Mouse (Mus musculus) left cerebral cortex, postnatal 36 days (tissue): ENCODE results near the gene Cad. TPM values are rescaled to one million over a fixed set of nuclear protein-coding genes. Genes with fewer than 3 reads are reported as not detected.
"Not testable (repeated sequence)": the region's sequence is repeated elsewhere in the genome, so short reads cannot be mapped to it uniquely, and the experiment has no call there.

Experiments
- DNase-seq, 2 experiments: peaks; one replicate each; pipeline ENCODE4 v3.0.0; 2021 to 2022; ENCODE audit warnings: low spot score in 2 of 2, mixed read lengths in 1 of 2
- intact Hi-C: fragments of 180-260 bp; cut with DNase I; formaldehyde crosslinking; loops from one replicate; pipeline ENCODE4 v1.15.1; 2025
- total RNA-seq, 2 experiments: library from RNA; stranded (reverse); gene quantifications; 2 replicates each; pipeline ENCODE4 v1.2.3; 2021

Gene Cad
- 10 to 100 TPM; 18.1 to 21.8 TPM for total RNA-seq

DNA sequence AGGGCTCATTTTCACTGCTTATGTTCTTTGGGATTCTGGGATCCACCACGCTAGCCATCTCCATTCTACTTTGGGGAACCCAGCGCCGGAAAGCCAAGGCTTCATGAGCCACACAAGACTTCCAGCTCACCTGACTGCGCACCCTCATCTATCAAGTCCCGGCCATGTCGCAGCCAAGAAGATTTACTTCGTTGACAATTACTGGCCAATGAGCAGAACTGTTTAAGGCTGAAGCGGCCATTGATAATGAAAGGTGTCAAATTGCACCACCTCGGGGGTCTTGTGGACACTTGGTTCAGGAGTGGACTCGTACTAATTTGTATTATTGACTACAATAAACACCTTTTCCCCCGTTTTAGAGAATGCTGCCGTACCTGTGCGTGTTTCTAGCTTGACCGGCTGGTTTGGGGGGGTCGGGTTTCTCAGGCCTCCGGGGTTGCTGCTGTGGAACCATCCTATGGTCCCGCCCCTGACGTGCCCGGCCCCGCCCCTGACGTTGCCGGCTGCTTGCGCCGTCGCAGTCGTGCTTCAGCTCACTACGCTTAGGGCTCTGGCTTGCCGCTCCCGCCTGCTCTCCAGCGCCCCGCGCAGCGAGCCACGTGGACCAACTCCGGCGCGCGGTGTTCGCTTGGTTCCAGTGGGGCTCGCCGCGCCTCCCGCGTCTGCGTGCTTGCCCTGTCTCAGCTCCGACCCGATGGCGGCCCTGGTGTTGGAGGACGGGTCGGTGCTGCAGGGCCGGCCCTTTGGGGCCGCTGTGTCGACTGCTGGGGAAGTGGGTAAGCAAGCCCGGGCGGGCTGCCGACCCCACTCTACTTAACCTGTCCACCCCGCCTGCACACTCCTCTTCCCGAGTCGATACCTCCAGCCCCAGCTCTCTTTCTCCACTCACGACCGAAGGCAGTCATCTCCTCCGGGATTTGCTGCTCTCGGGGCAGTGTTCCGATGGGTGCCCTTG lies at the start of gene Cad:
Gene Cad (plus strand): TSS at position 520 of the 955 bp plus-strand sequence.
- intact Hi-C loops, result no loop called here
- peak; percentile 94 to 96 for DNase-seq

DNA sequence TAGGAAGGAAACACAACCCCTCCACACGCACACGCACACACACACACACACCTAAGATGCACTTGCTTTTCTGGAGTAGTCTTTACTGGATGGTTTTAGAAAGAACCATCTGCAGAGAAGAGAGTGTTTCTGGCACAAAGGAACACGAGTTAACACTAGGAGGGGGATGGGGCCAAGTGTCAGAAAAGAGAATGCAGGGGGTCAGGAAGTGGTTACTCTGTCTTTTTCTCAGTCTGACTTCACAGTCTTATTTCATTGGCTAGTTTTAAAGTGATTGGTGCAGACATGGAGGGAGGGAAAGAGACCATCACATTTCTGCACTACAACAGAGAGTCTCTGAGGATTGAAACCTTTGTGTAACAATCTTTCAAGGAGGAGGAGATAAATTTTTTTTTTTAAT lies 41.8 kb upstream of the Cad start:
- intact Hi-C loops, result no loop called here

GRCm38 (mm10) chr5:31015913-31016312 lies 38.7 kb upstream of the Cad start:
- intact Hi-C loops, result no loop called here
- DNase-seq, result no peak

More for the DNA sequence above, 41.8 kb upstream of the Cad start:
- no peak for DNase-seq

GRCm38 (mm10) chr5:31021790-31022189 lies 32.8 kb upstream of the Cad start:
- intact Hi-C loops, result not testable (repeated sequence)

GRCm38 (mm10) chr5:31022690-31023089 lies 31.9 kb upstream of the Cad start:
- no peak for DNase-seq
- intact Hi-C loops, result no loop called here

More at GRCm38 (mm10) chr5:31021790-31022189, 32.8 kb upstream of the Cad start:
- not testable (repeated sequence) for DNase-seq

DNA sequence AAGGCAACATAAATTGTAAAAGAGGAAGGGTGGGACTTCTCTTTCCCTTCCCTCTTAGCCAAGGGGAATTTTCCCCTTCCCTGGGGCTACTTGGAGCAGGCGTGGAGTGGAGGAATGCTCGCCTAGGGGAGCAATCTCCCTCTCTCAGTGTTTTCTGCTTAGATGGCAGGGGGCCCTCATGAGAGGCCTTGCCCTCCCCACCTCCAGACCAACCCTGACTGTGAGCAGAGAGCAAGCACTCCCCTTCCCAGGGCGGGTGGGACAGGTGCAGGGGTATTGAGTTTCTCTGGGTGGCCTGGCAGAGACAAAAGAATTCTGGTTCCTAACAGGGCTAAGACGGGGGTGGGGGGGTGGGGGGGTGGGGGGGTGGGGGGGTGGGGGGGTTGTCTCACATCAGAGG lies 31.3 kb upstream of the Cad start:
- no peak for DNase-seq
- intact Hi-C loops, result no loop called here

- intact Hi-C loops, result no loop called here
- no peak for DNase-seq
Observed at GRCm38 (mm10) chr5:31024641-31025040, 29.9 kb upstream of the Cad start.

GRCm38 (mm10) chr5:31030926-31031325 lies 23.7 kb upstream of the Cad start:
- intact Hi-C loops, result no loop called here
- no peak for DNase-seq

GRCm38 (mm10) chr5:31031508-31031907 lies 23.1 kb upstream of the Cad start:
- DNase-seq, result no peak
- intact Hi-C loops, result no loop called here

DNA sequence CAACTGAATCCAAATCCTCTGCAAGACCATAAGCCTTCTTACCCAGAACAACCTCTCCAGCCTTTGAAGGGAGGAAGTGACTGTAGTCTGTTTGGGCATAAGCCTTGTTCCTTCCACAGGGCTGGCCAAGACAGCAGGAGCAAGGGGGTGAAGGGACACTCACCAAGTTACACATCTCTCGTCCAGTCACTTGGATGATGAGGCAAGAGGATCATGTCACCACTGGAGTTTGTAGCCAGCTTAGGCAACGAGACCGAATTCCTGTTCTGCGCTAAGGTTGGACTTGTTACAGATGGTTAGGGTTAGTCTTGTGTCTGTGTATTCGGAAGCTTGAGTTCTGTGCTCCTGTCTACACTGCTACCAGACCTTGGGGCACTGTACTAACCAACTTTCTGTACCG lies 19.9 kb upstream of the Cad start:
- intact Hi-C loops, result no loop called here
- no peak for DNase-seq

- DNase-seq, intact Hi-C loops: not testable (repeated sequence)
Observed at GRCm38 (mm10) chr5:31036556-31036955, 18.0 kb upstream of the Cad start.

DNA sequence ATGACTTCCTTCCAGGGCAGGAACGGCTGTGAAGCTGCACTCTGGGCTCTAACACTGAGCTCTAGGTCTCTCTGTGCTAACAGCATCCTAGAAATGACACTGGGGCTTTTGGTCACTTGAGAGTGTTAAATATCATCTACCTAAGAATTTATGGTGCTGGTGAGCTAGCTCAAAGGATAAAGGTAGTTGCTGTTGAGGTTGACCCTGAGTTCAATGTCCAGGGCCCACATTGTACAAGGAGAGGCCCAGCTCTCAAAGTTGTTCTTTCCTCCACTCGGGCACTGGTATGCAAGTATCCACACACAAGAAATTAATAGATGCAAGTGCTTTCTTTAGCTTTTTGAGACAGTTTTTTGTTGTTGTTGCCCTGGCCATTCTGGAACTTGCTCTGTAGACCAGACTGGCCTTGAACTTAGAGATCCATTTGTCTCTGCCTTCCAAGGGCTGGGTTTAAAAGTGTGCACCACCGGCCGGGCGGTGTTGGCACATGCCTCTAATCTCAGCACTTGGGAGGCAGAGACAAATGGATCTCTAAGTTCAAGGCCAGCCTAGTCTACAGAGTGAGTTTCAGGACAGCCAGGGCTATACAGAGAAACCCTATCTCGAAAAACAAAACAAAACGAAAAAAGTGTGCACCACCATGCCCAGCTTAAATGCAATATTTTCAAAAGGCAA lies 16.3 kb upstream of the Cad start:
- DNase-seq, result no peak
- intact Hi-C loops, result no loop called here

GRCm38 (mm10) chr5:31046416-31046815 lies 8.2 kb upstream of the Cad start:
- intact Hi-C loops, result loop anchor here (5.0 kb wide), 1 partner anchor 84 kb away; the partner anchor contains the start of gene Preb
- no peak for DNase-seq

- intact Hi-C loops, result loop anchor here (5.0 kb wide), 1 partner anchor 85 kb away; the partner anchor contains the start of gene Preb
- DNase-seq, result no peak
Observed at GRCm38 (mm10) chr5:31047074-31047473, 7.5 kb upstream of the Cad start.

DNA sequence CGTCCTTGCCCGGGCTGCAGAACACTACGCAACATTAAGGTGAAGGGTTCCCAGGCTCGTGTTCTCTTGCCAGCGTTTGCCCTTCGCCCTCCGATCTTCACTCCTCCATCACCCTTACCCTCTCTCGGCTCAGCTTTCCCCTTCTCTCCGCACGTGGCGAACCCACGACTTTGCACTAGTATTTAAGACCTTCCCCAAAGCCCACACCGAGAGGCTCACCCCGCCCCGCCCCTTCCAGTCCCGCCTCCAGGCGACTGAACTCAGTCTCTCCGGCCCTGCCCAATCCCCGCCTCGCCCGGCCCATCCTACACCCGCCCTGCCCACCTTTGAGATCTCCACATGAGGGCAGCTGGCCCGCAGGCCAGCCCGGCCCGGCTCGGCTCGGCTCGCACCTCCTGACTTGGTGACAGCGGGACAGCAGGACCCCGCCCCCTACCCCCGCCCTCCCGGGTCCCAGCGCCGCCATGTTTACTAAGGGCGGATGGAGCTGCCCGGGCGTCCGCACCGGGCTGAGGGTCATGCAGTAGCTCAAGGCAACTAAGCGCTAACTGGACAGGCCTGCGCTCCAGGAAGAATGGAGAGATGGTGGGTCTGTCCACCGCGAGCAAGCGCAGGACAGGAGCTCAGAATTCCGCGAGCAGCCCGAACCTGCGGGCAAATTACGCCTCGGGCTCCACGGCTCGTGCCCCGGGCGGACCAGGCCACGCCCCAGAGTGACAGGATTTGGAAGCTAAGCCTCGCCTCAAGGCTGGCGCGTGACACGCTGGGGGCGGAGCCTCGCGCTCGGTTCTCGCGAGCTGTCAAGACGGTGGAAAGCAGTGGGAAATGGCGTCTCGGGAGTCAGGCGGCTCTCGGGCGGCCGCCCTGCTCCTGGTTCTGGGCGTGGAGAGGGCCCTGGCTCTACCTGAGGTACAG lies 6.5 kb upstream of the Cad start, which contains the start of gene Atraid:
Gene Atraid (plus strand): TSS at position 465 of the 915 bp plus-strand sequence.
- intact Hi-C loops, result loop anchor here (5.0 kb wide), 1 partner anchor 86 kb away; the partner anchor contains the start of gene Preb
- peak; percentile 98 to 99 for DNase-seq

DNA sequence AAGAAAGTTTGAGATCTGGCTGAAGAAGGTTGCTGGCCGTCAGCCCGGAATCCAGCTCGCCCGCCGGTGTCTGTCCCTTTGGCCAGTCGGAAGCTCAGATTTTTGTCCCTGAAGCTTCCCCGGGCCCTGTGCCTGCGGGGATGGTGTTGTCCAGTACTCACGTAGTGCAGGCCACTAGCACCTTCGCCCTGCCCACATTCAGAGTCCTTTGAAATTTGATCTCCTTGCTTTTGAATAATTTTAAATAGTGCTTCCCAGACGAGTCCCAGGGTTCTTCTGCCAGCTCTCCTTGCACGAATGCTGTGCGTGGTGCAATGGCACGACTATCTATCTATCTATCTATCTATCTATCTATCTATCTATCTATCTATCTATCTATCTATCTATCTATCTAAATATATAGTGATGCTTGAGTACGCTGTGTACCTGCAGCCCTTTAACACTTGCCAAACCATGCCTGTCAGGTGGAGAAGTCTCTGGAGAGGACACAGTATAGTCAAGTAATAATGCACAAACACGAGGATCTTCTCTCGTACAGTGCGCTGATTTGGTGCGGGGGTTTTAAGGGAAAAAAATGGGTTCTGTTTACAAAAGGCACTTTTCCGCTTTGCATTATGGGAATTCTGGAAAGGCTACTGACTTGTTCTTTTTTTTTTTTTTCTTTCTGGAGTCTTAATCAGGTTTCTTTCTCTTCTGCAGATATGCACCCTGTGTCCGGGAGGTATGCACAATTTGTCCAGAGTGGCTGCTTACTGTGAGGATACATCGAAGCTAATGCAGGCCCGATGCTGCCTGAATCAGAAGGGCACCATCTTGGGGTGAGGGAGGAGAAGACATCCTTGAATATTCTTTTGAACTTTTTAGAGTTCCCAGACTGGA lies 5.6 kb upstream of the Cad start, which contains the start of gene Slc5a6:
Gene Slc5a6 (minus strand): TSS at position 162 of the 879 bp plus-strand sequence.
- peak; percentile 27 to 28 for DNase-seq
- intact Hi-C loops, result loop anchor here (5.0 kb wide), 1 partner anchor 87 kb away; the partner anchor contains the start of gene Preb

DNA sequence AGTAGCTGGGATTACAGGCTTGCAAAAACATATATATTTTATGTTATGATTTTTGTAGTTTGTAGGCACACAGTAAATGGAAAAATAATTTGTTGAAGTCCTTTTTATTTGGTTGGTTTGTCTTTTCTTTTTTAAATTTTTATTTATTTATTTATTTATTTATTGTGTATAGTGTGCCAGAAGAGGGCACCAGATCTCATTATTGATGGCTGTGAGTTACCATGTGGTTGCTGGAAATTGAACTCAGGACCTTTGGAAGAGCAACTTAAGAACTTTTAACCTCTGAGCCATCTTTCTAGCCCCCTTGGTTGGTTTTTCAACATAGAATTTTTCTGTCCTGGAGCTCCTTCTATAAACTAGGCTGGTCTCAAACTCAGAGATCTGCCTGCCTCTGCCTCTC lies 4.2 kb upstream of the Cad start:
- intact Hi-C loops, result no loop called here

GRCm38 (mm10) chr5:31053728-31054127 lies 852 bp upstream of the Cad start:
- intact Hi-C loops, result not testable (repeated sequence)

More for the DNA sequence above, 4.2 kb upstream of the Cad start:
- no peak for DNase-seq

More at GRCm38 (mm10) chr5:31053728-31054127, 852 bp upstream of the Cad start:
- not testable (repeated sequence) for DNase-seq
